ENCODE assay signal across 30 mouse cellular contexts in the genomic region with DNA sequence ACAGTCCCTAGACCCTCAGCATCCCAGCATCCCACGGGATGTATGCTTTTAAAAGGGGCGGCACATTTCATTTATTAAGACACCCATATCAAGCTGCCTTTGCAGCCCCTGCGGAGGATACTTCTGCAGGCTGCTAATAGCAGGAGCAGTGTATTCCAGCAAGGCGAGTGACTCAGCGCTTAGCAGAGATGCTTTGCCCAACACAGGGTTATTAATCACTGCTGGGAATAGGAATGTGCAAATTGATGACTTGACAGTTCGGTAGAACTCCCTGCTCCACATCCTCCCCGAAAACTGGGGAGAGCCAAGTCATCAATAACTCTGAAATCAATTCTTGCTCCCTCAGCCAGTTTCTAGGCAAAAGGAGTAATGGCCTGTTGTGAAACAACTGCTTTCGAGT. TPM values are rescaled to one million over a fixed set of nuclear protein-coding genes. Genes with fewer than 3 reads are reported as not detected.
A peak's percentile ranks its signal among the peaks of the same experiment; 100 is the strongest.
DNase-seq lines count a peak whose midpoint lies in the region; ATAC-seq lines count a peak whose summit lies in the region.
"Had no signal": no experiment of that assay in that cellular context is flagged by ENCODE, and none has a peak within 500 bp of the region (broad histone marks: within the 10 kb centered on the region; RNA-seq: fewer than 3 reads in every experiment).

No protein-coding gene starts in this region.

- no peak overlapping the region for H3K27ac ChIP-seq in neural tube, embryonic 11.5 days (ENCODE audit: low read depth, low read length)
- H3K27ac ChIP-seq in neural tube, embryonic 15.5 days (replicated peaks), result no peak overlapping the region
- H3K27ac ChIP-seq: forebrain, embryonic 12.5 days; heart, embryonic 15.5 days; left cerebral cortex, adult 2 months; limb, embryonic 13.5 days; liver, embryonic 13.5 days; midbrain, embryonic 12.5 days had no signal

- no peaks in the 10 kb centered on the region for H3K9me3 ChIP-seq in neural tube, embryonic 11.5 days (ENCODE audit: control insufficient read depth, low read length)
- no peaks in the 10 kb centered on the region for H3K9me3 ChIP-seq in neural tube, embryonic 15.5 days (replicated peaks)
- H3K9me3 ChIP-seq: forebrain, embryonic 12.5 days; heart, embryonic 15.5 days; limb, embryonic 13.5 days; liver, embryonic 13.5 days; megakaryocyte, embryonic 14.5 days; midbrain, embryonic 12.5 days had no signal

- no peak overlapping the region for H3K4me3 ChIP-seq in neural tube, embryonic 11.5 days (ENCODE audit: low read depth, low read length)
- H3K4me3 ChIP-seq in neural tube, embryonic 15.5 days (replicated peaks), result no peak overlapping the region
- H3K4me3 ChIP-seq: erythroblast, embryonic 14.5 days; forebrain, embryonic 12.5 days; heart, embryonic 15.5 days; left cerebral cortex, adult 2 months; limb, embryonic 13.5 days; liver, embryonic 13.5 days; megakaryocyte, embryonic 14.5 days; midbrain, embryonic 12.5 days had no signal

- WGBS in neural tube, embryonic 11.5 days, result 75% methylated on average over 8 of the region's 8 CpGs
- WGBS in neural tube, embryonic 15.5 days, result 67% methylated on average over 8 of the region's 8 CpGs

- no peak overlapping the region for H3K9ac ChIP-seq in neural tube, embryonic 11.5 days (ENCODE audit: low read length)
- H3K9ac ChIP-seq in neural tube, embryonic 15.5 days (replicated peaks), result no peak overlapping the region
- H3K9ac ChIP-seq: forebrain, embryonic 12.5 days; forebrain, postnatal 0 days; heart, embryonic 15.5 days; limb, embryonic 13.5 days; liver, embryonic 13.5 days; midbrain, embryonic 12.5 days had no signal

- peak; percentile 17 for DNase-seq in adrenal gland, postnatal 14 days
- no peak for DNase-seq in adrenal gland, postnatal 4 days (ENCODE audit: low spot score in 2 of 2)
- DNase-seq in layer of hippocampus, adult 11-12 months (ENCODE audit: low spot score), result peak; percentile 22
- DNase-seq in layer of hippocampus, postnatal 25 days (ENCODE audit: extremely low spot score in 1 of 2, low spot score in 1 of 2), result no peak
- peak; percentile 8 for DNase-seq in neural tube, embryonic 11.5 days (ENCODE audit: low spot score)
- peak; percentile 15 for DNase-seq in telencephalon, adult 2 months (ENCODE audit: low read depth, low spot score)
- DNase-seq in heart, adult 8-10 months (ENCODE audit: low spot score), result no peak
- DNase-seq: cerebellum, adult 18-20 months; cerebellum, postnatal 14 days; forebrain, postnatal 0 days; kidney, adult 8-10 months; kidney, postnatal 10 days; liver, embryonic 13.5 days; lung, postnatal 4 days; retina, postnatal 1 day; right cerebral cortex, postnatal 25 days; spleen, adult 18-20 months; thymus, adult 2 months; thymus, postnatal 36 days had no signal

- no peak for ATAC-seq in neural tube, embryonic 11.5 days (ENCODE audit: insufficient read depth, low FRiP score, low TSS enrichment)
- no peak for ATAC-seq in neural tube, embryonic 15.5 days (ENCODE audit: low FRiP score)
- ATAC-seq: forebrain, postnatal 0 days; hindbrain, embryonic 16.5 days; intestine, embryonic 16.5 days; lung, postnatal 0 days had no signal

- H3K4me1 ChIP-seq in neural tube, embryonic 11.5 days (ENCODE audit: control insufficient read depth, insufficient read depth, low read length), result peaks cover 2% of the 10 kb centered on the region; the same call in 1 of the 2 replicates
- peaks cover 7% of the 10 kb centered on the region; the same call in 1 of the 2 replicates for H3K4me1 ChIP-seq in neural tube, embryonic 15.5 days
- H3K4me1 ChIP-seq: heart, embryonic 15.5 days had no signal

- no peaks in the 10 kb centered on the region for H3K27me3 ChIP-seq in neural tube, embryonic 11.5 days (ENCODE audit: control insufficient read depth, insufficient read depth, low read length)
- H3K27me3 ChIP-seq in neural tube, embryonic 15.5 days (replicated peaks), result no peaks in the 10 kb centered on the region
- H3K27me3 ChIP-seq: forebrain, embryonic 12.5 days; heart, embryonic 15.5 days; limb, embryonic 13.5 days; midbrain, embryonic 12.5 days had no signal

- H3K36me3 ChIP-seq in neural tube, embryonic 11.5 days (ENCODE audit: control insufficient read depth, insufficient read depth, low read length), result no peaks in the 10 kb centered on the region
- no peaks in the 10 kb centered on the region for H3K36me3 ChIP-seq in neural tube, embryonic 15.5 days
- H3K36me3 ChIP-seq: forebrain, embryonic 12.5 days; heart, embryonic 15.5 days; limb, embryonic 13.5 days; liver, embryonic 13.5 days; midbrain, embryonic 12.5 days had no signal

- H3K4me2 ChIP-seq in neural tube, embryonic 11.5 days (ENCODE audit: low read depth), result no peak overlapping the region
- H3K4me2 ChIP-seq in neural tube, embryonic 15.5 days, result no peak overlapping the region
- H3K4me2 ChIP-seq: forebrain, embryonic 12.5 days; heart, embryonic 15.5 days; limb, embryonic 13.5 days; liver, embryonic 13.5 days; midbrain, embryonic 12.5 days had no signal

RNA-seq across cellular contexts. Expression of a gene that starts 4.7 kb away (rescaled TPM):
- 82.9 and 90.7 TPM in 2 replicates for total RNA-seq in adrenal gland, postnatal 14 days (2021)
- total RNA-seq in adrenal gland, postnatal 4 days (2021), result 10 to 100 TPM; 74.6 to 83.9 TPM
- total RNA-seq in layer of hippocampus, postnatal 25 days (2021), result 10 to 100 TPM; 84.4 to 97.2 TPM
- 101 and 104 TPM in 2 replicates for polyA plus RNA-seq in neural tube, embryonic 11.5 days (2014; fragmentation: Nextera tagmentation; extraction: Ambion mirVana)
- 78.2 and 81.3 TPM in 2 replicates for polyA plus RNA-seq in neural tube, embryonic 15.5 days (2015; fragmentation: Nextera tagmentation; extraction: Ambion mirVana)
- total RNA-seq in heart, adult 8-10 months (2022), result 10 to 100 TPM; 42.7 to 56.8 (median 49.0) TPM

RNA-seq across cellular contexts. Expression of a gene that starts 51.1 kb away (rescaled TPM):
- 120 and 127 TPM in 2 replicates for total RNA-seq in adrenal gland, postnatal 14 days (2021)
- total RNA-seq in adrenal gland, postnatal 4 days (2021), result 100 to 1,000 TPM; 101 to 115 TPM
- total RNA-seq in layer of hippocampus, postnatal 25 days (2021), result 100 to 1,000 TPM; 174 TPM
- polyA plus RNA-seq in neural tube, embryonic 11.5 days (2014; fragmentation: Nextera tagmentation; extraction: Ambion mirVana), result 152 and 154 TPM in 2 replicates
- 150 and 171 TPM in 2 replicates for polyA plus RNA-seq in neural tube, embryonic 15.5 days (2015; fragmentation: Nextera tagmentation; extraction: Ambion mirVana)
- total RNA-seq in heart, adult 8-10 months (2022), result 100 to 1,000 TPM; 161 to 209 (median 190) TPM

Comparison
In these comparisons a context has a peak if more than half of its experiments do, and no peak if none do; other contexts are left out.
1. DNase-seq: peak in adrenal gland, postnatal 14 days (single experiment), layer of hippocampus, adult 11-12 months (single experiment), neural tube, embryonic 11.5 days (single experiment) and telencephalon, adult 2 months (single experiment); none in adrenal gland, postnatal 4 days (0 of 2), layer of hippocampus, postnatal 25 days (0 of 2) and heart, adult 8-10 months (single experiment).